Mouse (Mus musculus) stomach, postnatal 0 days (tissue): ENCODE results near the gene Kmo.

ENCODE experiments used
- CTCF ChIP-seq: IDR thresholded peaks from 2 replicates; pipeline ENCODE4 v1.5.1; 2016; ENCODE audit warnings: antibody characterized with exemption, low read depth, mild to moderate bottlenecking, moderate library complexity
- EP300 ChIP-seq: optimal IDR thresholded peaks from 2 replicates; pipeline ENCODE3; 2016; ENCODE audit warnings: antibody characterized with exemption

DNA sequence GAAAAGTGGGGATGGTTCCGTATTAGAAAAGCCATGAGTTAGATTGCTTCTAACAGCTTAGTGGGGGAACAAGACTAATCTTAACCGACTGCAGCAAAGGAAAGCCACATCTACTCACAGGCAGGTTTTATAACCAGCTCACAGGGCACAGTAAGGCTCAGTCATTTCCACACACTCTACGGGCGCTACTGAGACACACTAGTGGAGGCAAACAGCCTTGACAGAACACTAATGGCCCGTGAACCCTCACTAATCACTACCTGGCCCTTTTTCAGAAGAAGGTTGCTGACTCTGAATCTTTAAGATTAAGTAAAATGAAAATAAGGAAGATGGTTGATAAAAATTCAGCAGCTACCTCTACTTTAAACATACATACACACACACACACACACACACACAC, 87.4 kb downstream of the Kmo start:
- TF ChIP-seq CTCF (no peak), EP300 (no peak)
